Mouse (Mus musculus) ovary, adult 18-20 months (tissue): ENCODE measurements around the gene Stx8.

ENCODE experiments used
- DNase-seq: peaks from one replicate; pipeline ENCODE4 v3.0.0; 2022; ENCODE audit warnings: low spot score, mixed read lengths

Stx8 gene

DNA sequence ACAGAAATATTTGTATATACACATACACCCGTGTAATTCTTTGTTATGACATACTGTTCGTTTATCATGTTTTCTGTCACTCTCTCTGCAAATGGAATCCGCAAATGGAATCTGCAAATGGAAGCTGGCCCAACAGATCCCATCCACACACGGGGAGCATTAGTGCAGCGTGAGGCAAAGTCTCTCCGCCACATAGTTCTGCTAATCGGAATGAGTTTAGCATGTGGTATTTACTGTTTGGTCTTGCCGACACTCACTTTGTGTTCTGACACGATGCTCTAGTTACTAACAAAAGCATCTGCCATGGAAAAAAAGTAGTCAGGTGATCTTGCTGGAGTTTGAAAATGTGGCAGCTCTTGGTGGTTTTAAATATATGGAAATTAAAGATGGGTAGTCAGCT lies 123.4 kb downstream of the Stx8 start:
- DNase-seq: no peak

DNA sequence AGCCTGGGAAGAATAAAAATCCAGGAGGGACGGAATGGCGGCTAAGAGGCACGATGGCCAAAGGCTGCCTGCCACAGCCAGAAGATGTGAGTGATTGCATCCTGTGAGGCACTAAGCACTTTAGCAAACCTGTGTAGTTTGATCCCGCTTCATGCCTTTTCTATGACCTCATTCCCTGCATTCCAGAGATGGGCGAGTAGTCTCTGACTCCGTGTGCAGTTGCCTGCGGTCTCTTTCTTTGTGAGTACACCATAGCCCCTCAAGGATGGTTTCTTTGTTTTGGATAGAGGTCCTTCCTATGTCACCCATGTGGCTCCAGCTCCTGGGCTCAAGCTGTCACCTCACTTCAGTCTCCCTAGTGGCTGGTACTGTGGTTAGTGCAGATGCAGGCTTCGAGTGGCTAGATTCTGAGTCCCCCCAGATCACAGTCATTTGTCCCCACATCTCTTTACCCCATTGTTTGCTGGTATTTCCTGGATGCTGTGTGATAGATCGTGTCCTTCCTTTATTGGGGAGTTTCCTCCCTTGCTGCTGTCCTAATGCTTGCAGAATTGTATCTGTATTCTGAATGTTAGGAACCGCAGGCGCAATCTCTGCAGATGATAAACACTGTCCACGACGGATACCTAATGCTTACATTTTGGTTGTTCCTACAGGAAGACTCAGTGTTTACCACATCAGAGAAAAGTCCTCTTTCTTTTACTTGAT lies 124.0 kb downstream of the Stx8 start:
- no peak for DNase-seq

DNA sequence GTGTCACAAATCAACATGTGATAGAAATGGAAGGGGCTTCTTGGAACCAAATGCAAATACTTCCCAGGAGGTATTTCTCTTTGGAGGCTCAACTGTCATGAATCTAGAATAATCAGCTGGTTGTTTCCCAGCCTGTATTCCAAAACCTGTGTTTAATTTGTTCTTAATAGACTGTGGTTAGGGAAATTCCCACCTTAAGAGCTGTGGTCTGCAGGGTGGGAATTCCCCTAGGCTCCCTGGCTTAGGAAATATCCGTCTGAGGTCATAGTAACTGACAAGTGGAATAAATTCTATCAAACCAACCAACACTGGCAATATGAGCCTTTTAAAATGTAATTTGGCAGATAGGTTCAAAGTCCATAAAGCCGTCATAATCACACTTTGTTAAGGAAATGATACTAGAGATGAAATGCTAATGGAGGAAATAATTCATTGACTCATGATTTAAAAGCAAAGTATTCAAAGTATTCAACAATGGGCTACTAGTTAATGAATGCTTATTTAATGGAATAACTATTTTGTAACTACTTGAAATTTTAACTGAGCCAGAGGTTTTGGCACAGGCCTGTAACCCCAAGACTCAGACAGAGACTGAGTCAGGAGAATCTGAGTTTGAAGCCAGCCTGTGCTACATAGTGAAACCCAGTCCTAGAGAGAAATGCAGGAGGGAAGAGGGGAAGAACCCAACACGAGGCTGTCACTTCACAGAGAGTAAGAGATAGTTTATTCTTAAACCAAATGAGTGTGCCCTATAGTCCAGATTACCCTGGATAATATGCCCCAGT lies 126.2 kb downstream of the Stx8 start:
- no peak for DNase-seq

DNA sequence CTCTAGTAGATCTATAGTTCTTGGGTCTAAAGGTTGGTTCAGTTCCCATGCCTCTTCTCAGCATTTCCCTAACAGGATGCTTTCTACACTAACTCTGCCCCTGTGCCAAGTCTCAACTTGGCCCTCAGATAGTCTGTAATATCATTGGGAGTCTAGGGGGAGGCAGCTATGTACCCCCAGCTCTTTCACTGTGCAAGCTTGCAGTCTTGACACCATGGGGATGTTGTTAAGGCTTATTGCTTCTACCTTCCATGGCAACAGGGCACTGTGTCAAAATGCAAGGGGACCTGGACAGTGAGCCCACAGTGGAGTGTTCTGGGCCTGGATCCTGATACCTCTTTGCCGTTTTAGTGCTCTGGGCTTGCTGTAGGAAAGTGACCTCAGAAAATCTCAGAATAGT lies 135.6 kb downstream of the Stx8 start:
- no peak for DNase-seq

- no peak for DNase-seq
Measured at GRCm38 (mm10) chr11:68103480-68103879, 137.5 kb downstream of the Stx8 start.

- DNase-seq: no peak
Measured at GRCm38 (mm10) chr11:68106053-68106452, 140.1 kb downstream of the Stx8 start.

DNA sequence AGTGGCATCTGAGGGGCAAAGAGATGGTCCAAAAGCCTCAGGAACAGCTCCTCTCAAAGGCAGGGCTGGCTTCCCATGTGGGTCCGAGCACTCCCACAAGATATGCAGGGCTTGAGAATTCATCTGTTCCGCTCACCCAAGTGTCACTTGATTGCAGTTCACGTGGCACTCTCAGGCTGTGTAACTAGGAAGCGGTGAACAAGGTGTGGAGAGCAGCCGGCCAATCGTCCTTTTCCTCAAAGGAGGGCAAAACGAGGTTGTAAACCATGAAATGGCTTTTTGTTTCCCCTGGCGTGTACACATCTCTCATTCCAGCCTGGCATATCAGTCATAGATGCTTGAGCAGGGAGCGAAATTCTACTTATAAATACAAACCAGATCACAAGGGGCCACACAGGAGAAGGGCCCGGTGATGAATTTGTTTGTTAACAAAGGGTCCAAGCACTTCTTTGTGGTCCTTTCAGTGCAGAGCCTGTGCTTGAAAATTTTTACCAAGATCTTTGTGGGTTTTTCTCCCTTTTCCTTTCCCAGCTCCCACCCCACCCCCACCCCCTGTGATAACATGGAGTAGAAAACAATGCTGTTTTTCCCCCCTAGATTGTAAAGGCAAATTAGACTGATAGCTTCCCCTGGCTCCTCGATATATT lies 147.6 kb downstream of the Stx8 start:
- no peak for DNase-seq

DNA sequence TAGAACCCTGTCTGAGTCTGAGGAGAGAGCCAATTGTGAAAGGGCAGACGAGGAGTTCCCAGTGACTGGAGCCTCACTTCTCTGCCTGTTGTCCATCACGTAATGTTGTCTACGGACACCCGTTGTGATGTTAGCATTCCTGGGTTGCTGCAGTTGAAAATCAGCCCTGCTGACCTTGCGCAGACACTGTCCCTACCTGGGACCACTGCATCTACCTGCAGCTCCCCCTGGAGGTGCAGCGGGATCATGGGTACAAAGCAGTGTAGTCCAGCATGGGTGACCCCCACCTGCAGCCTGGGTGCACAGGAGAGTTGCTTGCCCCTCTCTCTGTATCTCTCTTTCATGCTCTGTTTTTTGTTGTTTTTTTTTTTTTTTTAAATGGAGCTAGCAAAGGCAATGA lies 148.2 kb downstream of the Stx8 start:
- DNase-seq: no peak

DNA sequence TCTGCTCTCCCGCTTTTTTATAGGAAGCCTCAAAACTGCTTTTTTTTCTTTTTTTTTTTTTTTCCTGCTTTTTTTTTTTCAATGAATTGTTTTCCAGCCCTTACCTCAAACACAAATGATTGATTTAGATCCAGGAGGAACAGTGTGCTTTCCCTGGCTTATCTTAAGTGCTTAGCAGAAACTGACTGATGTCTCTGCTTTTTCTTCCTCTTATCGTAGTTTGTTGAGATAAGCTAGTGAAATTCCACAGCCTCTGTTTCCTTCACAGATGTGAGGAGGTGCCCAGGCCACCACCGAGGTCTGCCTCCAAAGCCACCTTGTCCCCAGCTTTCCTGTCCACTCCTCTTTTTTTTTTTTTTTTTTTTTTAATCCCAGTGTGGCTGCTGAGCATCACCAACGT lies 150.2 kb downstream of the Stx8 start:
- DNase-seq: no peak

DNA sequence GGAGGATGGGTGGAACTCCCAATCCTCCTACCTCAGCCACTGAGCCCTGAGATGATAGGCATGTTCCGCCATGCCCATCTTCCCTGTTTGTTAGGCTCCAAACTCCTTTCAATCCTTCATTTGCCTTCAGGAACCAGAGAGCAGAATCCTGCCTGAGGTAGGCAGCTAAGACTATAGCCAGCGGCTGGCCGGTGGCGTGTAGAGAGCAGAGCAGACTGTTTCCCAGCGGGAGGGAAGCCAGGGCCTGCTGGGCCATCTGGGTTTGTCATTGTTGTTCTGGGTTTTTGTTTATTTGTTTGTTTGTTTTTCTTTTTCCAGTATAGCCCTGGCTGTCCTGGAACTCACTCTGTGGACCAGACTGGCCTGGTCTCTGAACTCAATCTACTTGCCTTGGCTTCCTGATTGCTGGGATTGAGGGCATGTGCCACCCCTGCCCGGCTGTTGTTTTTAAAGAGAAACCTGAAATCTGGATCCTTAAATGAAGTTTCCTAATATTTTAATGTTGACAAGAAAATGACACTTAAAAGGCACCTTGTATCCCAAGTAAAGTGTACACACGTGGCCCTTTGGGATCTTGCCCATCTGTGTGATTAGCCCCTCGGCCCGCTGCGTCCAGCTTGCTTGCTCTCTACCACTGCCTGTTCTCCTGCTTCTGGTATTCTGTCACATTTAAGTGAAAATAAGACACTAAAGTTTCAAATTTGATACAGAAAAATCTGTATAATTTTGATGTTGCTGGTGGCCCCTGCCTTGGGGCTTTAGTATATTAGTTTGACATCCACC lies 152.1 kb downstream of the Stx8 start:
- DNase-seq: no peak

GRCm38 (mm10) chr11:68118679-68119078 lies 152.7 kb downstream of the Stx8 start:
- DNase-seq: no peak

- no peak for DNase-seq
Measured at GRCm38 (mm10) chr11:68119136-68119535, 153.1 kb downstream of the Stx8 start.

DNA sequence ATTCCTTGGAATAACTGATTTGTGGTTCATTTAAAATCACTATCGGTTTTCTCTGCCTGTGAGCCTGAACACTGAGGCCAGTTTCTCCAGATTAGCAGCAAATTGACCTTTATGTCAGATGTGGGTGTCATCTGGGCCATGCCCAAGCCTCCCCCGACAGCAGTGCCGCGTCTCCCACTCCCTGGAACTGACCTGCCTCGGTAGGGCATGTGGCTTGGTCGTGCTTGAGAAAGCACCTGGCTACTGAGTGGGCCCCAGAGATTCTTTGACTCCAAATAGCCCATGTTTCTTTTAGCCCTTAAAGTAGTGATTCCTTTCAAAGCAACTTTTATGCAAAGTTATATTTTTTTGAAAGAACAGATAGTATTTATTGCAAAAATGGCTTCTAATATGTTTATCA lies 155.3 kb downstream of the Stx8 start:
- DNase-seq: no peak

GRCm38 (mm10) chr11:68121660-68122059 lies 155.7 kb downstream of the Stx8 start:
- DNase-seq: no peak

- DNase-seq: no peak
Measured at GRCm38 (mm10) chr11:68126071-68126470, 160.1 kb downstream of the Stx8 start.

DNA sequence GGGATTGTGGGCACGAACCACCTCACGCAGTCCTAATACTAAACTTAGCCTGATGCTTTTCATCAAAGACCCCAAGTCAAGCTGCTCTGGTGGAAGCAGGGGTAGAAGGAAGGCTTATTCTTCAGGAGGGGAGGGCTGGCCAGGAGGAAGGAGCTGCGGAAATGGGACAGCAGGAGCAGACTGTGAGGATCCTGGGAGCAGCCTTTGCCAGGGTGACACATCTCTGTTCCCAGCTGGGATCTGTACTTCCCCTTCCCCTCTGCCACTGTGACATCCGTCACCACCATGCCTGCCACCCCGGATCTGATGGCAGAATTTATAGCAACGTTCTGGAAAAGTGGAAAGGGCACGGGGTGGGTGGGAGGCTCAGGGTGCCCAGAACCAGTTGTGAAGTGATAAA lies 168.5 kb downstream of the Stx8 start:
- DNase-seq: no peak

DNA sequence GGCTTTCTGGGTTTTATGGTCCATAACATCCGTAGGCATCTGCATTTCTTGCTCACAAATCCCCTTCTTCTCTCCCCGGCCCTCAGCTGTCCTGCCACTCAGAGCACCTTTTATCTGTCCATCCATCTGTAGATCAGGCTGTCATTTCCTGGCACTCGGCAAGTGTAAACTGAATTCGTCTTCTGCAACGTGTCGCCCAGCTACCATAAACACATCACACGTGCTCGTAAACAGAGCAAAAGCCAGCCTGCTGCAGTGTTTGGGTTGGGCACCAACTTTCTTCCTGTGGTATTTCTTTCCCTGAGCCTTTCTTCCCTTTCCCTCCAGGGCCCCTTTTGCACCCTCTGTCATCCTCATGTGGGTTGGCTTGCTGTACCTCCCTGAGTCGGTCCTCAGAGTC lies 169.4 kb downstream of the Stx8 start:
- DNase-seq: no peak

DNA sequence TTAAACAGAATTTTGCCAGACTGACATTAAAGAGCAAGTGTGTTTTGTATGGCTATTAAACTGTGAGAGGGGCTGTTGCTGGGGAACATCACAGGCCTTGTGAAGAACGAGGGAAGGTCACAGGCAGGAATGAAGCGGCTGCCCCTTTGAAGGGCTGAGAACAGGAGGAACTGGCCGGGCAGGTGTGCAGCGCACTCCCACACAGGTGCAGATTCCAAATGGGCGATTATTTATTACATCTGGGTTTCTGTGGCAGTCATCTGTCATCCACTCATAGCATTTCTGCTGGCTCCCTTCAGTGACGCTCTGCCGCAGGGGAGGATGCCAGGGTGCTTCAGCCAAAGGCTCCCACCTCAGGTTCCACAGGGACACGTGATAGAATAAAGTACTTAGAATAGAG lies 170.7 kb downstream of the Stx8 start:
- no peak for DNase-seq

DNA sequence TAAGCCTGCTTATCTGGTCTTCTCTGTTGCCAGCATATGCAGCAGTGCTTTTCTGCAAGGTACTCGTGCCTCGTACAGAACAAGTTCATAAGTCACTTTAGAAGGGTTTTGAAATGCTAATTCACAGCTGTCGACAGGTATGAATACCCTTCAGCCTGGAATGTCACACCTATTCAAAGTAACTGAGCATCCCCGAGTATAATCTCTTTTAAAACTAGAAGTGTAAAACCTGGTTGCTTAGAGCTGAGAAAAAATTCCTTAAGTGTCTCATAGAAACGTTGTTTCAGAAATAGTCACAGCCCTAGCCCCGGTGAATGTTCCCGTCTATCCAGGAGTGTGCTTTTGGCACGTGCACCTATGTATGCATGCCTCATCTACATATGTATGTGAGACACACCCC lies 176.3 kb downstream of the Stx8 start:
- DNase-seq: no peak

- DNase-seq: no peak
Measured at GRCm38 (mm10) chr11:68144235-68145065, 178.5 kb downstream of the Stx8 start.

DNA sequence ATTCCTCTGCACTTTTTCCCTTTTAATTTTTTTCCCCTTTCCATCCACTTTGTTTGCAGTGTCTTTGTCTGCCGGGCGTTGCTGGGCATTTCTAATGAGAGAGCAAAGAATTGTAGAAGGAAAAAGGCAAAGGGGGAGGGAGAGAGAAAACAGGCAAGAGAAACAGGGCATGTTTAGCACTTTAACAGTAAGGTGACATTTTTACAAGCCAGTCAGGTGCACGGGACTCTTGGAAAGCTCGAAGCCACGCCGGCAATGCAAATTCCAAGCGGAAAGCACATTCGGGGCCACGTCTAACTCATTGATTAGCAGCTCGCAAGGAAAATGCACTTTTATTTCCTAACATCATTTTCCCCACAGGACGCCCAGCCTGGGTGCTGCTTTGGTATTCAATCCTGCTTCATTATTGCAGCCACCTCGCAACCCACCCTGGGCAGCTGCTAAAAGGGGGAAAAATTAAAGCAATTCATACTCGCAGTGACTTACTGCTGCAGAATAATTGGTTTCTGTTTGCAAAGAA lies 179.1 kb downstream of the Stx8 start:
- no peak for DNase-seq
